Comparison of ENCODE assay signal across 8 mouse cellular contexts in genomic region chr12:24493412-24493811, GRCm38 (mm10). TPM values are rescaled to one million over a fixed set of nuclear protein-coding genes. Genes with fewer than 3 reads are reported as not detected.
DNase-seq lines count a peak whose midpoint lies in the region; ATAC-seq and TF ChIP-seq lines count a peak whose summit lies in the region.

No protein-coding gene starts in this region.

- H3K36me3 ChIP-seq in kidney, embryonic 14.5 days (ENCODE audit: control insufficient read depth, insufficient read depth, low read length), result no peaks in the 10 kb centered on the region
- no peaks in the 10 kb centered on the region for H3K36me3 ChIP-seq in liver, embryonic 15.5 days (replicated peaks)
- H3K36me3 ChIP-seq in small intestine, adult 2 months (ENCODE audit: control insufficient read depth, insufficient read depth, low read length), result no peaks in the 10 kb centered on the region

- H3K4me1 ChIP-seq in kidney, embryonic 14.5 days (ENCODE audit: control insufficient read depth, insufficient read depth, low read length), result no peaks in the 10 kb centered on the region
- peaks cover 7% of the 10 kb centered on the region for H3K4me1 ChIP-seq in liver, embryonic 15.5 days (replicated peaks)
- no peaks in the 10 kb centered on the region; the same call in 1 of the 2 replicates for H3K4me1 ChIP-seq in small intestine, adult 2 months (ENCODE audit: control insufficient read depth, insufficient read depth, insufficient read length, low read length)

- no peaks in the 10 kb centered on the region for H3K9me3 ChIP-seq in kidney, embryonic 14.5 days (ENCODE audit: control insufficient read depth, low read length)
- no peaks in the 10 kb centered on the region for H3K9me3 ChIP-seq in liver, embryonic 15.5 days (replicated peaks)

- no peak for TF ChIP-seq POLR2A in small intestine, adult 2 months (IDR thresholded peaks at IDR 0.05; ENCODE audit: low read depth, low read length)

- no peak for TF ChIP-seq CTCF in small intestine, adult 2 months (IDR thresholded peaks at IDR 0.05; ENCODE audit: extremely low read depth, insufficient read length, insufficient replicate concordance, low read depth, low read length)

- intact Hi-C loops in heart, postnatal 36 days (cut with DNase I), result no loop called here

- no peak overlapping the region for H3K27ac ChIP-seq in kidney, embryonic 14.5 days (ENCODE audit: low read depth, low read length)
- H3K27ac ChIP-seq in liver, embryonic 15.5 days (replicated peaks), result no peak overlapping the region
- no peak overlapping the region for H3K27ac ChIP-seq in small intestine, adult 2 months (ENCODE audit: insufficient read depth, low read depth, low read length)

- H3K4me2 ChIP-seq in kidney, embryonic 14.5 days (replicated peaks; ENCODE audit: low read depth, low read length), result peak overlapping the region; percentile 25
- peak overlapping the region; percentile 46 for H3K4me2 ChIP-seq in liver, embryonic 15.5 days

- no peak overlapping the region for H3K9ac ChIP-seq in kidney, embryonic 14.5 days (ENCODE audit: low read depth, low read length)
- H3K9ac ChIP-seq in liver, embryonic 15.5 days, result no peak overlapping the region

- 45% methylated on average over 30 of the region's 30 CpGs for WGBS in kidney, embryonic 14.5 days
- WGBS in liver, embryonic 15.5 days (ENCODE audit: insufficient replicate concordance), result 53% methylated on average over 30 of the region's 30 CpGs
- 56% methylated on average over 30 of the region's 30 CpGs for WGBS in small intestine, adult 2 months

- ATAC-seq in kidney, embryonic 14.5 days (ENCODE audit: low FRiP score, low TSS enrichment), result 0 out of 2 replicates have a peak, but pooled peaks have one; percentile 16
- ATAC-seq in common myeloid progenitor, adult 5-6 weeks (replicated peaks; ENCODE audit: low read depth, poor library complexity, severe bottlenecking), result peak; percentile 49
- no peak for ATAC-seq in liver, embryonic 15.5 days (ENCODE audit: insufficient read depth)

- no peaks in the 10 kb centered on the region for H3K27me3 ChIP-seq in kidney, embryonic 14.5 days (ENCODE audit: control insufficient read depth, insufficient read depth, low read length)
- H3K27me3 ChIP-seq in liver, embryonic 15.5 days, result no peaks in the 10 kb centered on the region
- H3K27me3 ChIP-seq in small intestine, adult 2 months (ENCODE audit: control insufficient read depth, insufficient read depth, low read length), result no peaks in the 10 kb centered on the region

- peak overlapping the region; percentile 13; the same call in 1 of the 2 replicates for H3K4me3 ChIP-seq in kidney, embryonic 14.5 days (ENCODE audit: low read length)
- H3K4me3 ChIP-seq in liver, embryonic 15.5 days (replicated peaks), result peak overlapping the region; percentile 15; the same call in 1 of the 2 replicates
- H3K4me3 ChIP-seq in small intestine, adult 2 months (ENCODE audit: low read depth, low read length), result peak overlapping the region; percentile 47

- no peak for DNase-seq in kidney, postnatal 14 days
- peak; percentile 14 to 15 for DNase-seq in heart, postnatal 36 days
- no peak for DNase-seq in layer of hippocampus, adult 9-11 months
- DNase-seq in adrenal gland, adult 18-20 months (ENCODE audit: low spot score in 2 of 2), result no peak

RNA-seq across cellular contexts. Expression of gene Taf1b, which starts 4.7 kb away (rescaled TPM):
- polyA plus RNA-seq in kidney, embryonic 14.5 days (2014; fragmentation: Nextera tagmentation; extraction: Ambion mirVana), result 29.1 and 34.3 TPM in 2 replicates
- total RNA-seq in common myeloid progenitor, adult 5-6 weeks (2017), result 43.9 and 45.0 TPM in 2 replicates
- total RNA-seq in heart, postnatal 36 days (2021), result 10 to 100 TPM; 10.8 to 11.1 TPM
- polyA plus RNA-seq in liver, embryonic 15.5 days (2015; fragmentation: Nextera tagmentation; extraction: Ambion mirVana), result 8.2 and 9.1 TPM in 2 replicates
- polyA plus RNA-seq in small intestine, adult 2 months (2012; rRNA removed), result 0.79 and 1.9 TPM in 2 replicates
- total RNA-seq in adrenal gland, adult 18-20 months (2021), result 1 to 10 TPM; 8.6 to 9.8 TPM

Comparison
In these comparisons a context has a peak if more than half of its experiments do, and no peak if none do; other contexts are left out.
1. DNase-seq: peak in heart, postnatal 36 days (2 of 2); none in kidney, postnatal 14 days (single experiment), layer of hippocampus, adult 9-11 months (single experiment) and adrenal gland, adult 18-20 months (0 of 2).
2. Peak in every context shown above with its lines, with median percentiles within 50 percentile points of each other: H3K4me3 ChIP-seq.